Mouse (Mus musculus) kidney, adult 2 months (tissue): Measurements from ENCODE around the gene Brsk2.

Experiments used
- CTCF ChIP-seq: fragments of 200-500 bp; conservative IDR thresholded peaks from 2 replicates; pipeline ENCODE4 v1.5.1; 2011; ENCODE audit warnings: low read depth, mild to moderate bottlenecking, control low read depth, low read length, moderate library complexity, mixed read lengths; ENCODE audit not compliant: insufficient read depth, insufficient read length
- POLR2A ChIP-seq: fragments of 200-500 bp; IDR thresholded peaks from one replicate; pipeline ENCODE4 v1.6.1; 2011; ENCODE audit warnings: low read depth, low read length, control low read depth

GRCm38 (mm10) chr7:141956174-141956566 is 6.6 kb downstream of the Brsk2 start:
- no peak for TF ChIP-seq CTCF
- no peak for TF ChIP-seq POLR2A
